Mouse (Mus musculus) heart, embryonic 13.5 days (tissue): ENCODE measurements around the gene Apba1. TPM values are rescaled to one million over a fixed set of nuclear protein-coding genes. Genes with fewer than 3 reads are reported as not detected.

Experiments
- ATAC-seq: fragments of 200-750 bp; cut with Nextera tagmentation; 2 replicates; pipeline ENCODE4 v1.8.0; 2017; ENCODE audit warnings: moderate TSS enrichment; ENCODE audit not compliant: insufficient number of reproducible peaks, low FRiP score, low TSS enrichment; ENCODE audit errors: extremely low read depth
- H3K27ac ChIP-seq: fragments of 300-500 bp; sonication (generic); replicated peaks from 2 replicates; pipeline ENCODE4 v1.5.1; 2015; ENCODE audit warnings: moderate library complexity, mild to moderate bottlenecking, inconsistent platforms
- H3K27me3 ChIP-seq: fragments of 300-500 bp; sonication (generic); replicated peaks from 2 replicates; pipeline ENCODE4 v1.6.1; 2015; ENCODE audit warnings: mild to moderate bottlenecking, inconsistent platforms
- H3K36me3 ChIP-seq: fragments of 300-500 bp; sonication (generic); 2 replicates; pipeline ENCODE4 v1.6.1; 2015; ENCODE audit warnings: mild to moderate bottlenecking, inconsistent platforms
- H3K4me1 ChIP-seq: fragments of 300-500 bp; sonication (generic); 2 replicates; pipeline ENCODE4 v1.6.1; 2015; ENCODE audit warnings: inconsistent platforms
- H3K4me2 ChIP-seq: fragments of 300-500 bp; sonication (generic); 2 replicates; pipeline ENCODE4 v1.6.1; 2015; ENCODE audit warnings: inconsistent platforms, mild to moderate bottlenecking, moderate library complexity
- H3K4me3 ChIP-seq: fragments of 300-500 bp; sonication (generic); 2 replicates; pipeline ENCODE4 v1.5.1; 2015; ENCODE audit warnings: moderate library complexity, mild to moderate bottlenecking, inconsistent platforms
- H3K9ac ChIP-seq: fragments of 300-500 bp; sonication (generic); 2 replicates; pipeline ENCODE4 v1.6.1; 2015; ENCODE audit warnings: inconsistent platforms, mild to moderate bottlenecking, moderate library complexity
- H3K9me3 ChIP-seq: fragments of 300-500 bp; sonication (generic); 2 replicates; pipeline ENCODE4 v1.6.1; 2016; ENCODE audit warnings: inconsistent platforms
- WGBS: fragments of 180-500 bp; shearing (Covaris S2); methylation state at CpG from one replicate; pipeline ENCODE4 v1.1.7; 2015; ENCODE audit warnings: mixed read lengths; 5-methylcytosine and 5-hydroxymethylcytosine counted together
- polyA plus RNA-seq: library from polyadenylated mRNA; unstranded; fragments of >200 nt; fragmentation: Nextera tagmentation; extraction: Ambion mirVana; gene quantifications from 2 replicates; pipeline ENCODE4 v1.2.1, GENCODE M21; 2015

Gene Apba1
- 0.23 and 0.33 TPM in 2 replicates for polyA plus RNA-seq

- H3K27ac ChIP-seq = peak within 1 kb of the TSS; percentile 69
- H3K27me3 ChIP-seq = peaks cover 31% of the 10 kb centered on the region
- peak; percentile 59 for ATAC-seq
- H3K36me3 ChIP-seq = no peaks in the 10 kb centered on the region
- H3K4me2 ChIP-seq = peak within 1 kb of the TSS; percentile 91
- 0 out of 2 replicates have a peak, but pooled peaks cover 5% of the 10 kb centered on the region for H3K9me3 ChIP-seq
- peaks cover 14% of the 10 kb centered on the region for H3K4me1 ChIP-seq
- WGBS = under 1% methylated on average over 73 of the region's 98 CpGs
- peak within 1 kb of the TSS; percentile 79 for H3K4me3 ChIP-seq
- peak within 1 kb of the TSS; percentile 88 for H3K9ac ChIP-seq
Observed at GRCm38 (mm10) chr19:23758554-23759321, at the start of gene Apba1. Gene Apba1, plus strand, starts transcription at chr19:23758887.

- H3K27ac ChIP-seq = no peak overlapping the region
- no peaks in the 10 kb centered on the region for H3K9me3 ChIP-seq
- H3K9ac ChIP-seq = no peak overlapping the region
- 72% methylated on average over 3 of the region's 3 CpGs for WGBS
- H3K4me3 ChIP-seq = no peak overlapping the region
- H3K4me2 ChIP-seq = no peak overlapping the region
- H3K27me3 ChIP-seq = no peaks in the 10 kb centered on the region
- no peak for ATAC-seq
- no peaks in the 10 kb centered on the region for H3K36me3 ChIP-seq
- H3K4me1 ChIP-seq = no peaks in the 10 kb centered on the region
Observed at GRCm38 (mm10) chr19:23746506-23746905, 12.2 kb upstream of the Apba1 start.

- H3K4me3 ChIP-seq = 0 out of 2 replicates have a peak overlapping the region, but pooled peaks have one; percentile 14
- WGBS = 16% methylated on average over 7 of the region's 7 CpGs
Observed at GRCm38 (mm10) chr19:23757011-23757410, 1.7 kb upstream of the Apba1 start.

GRCm38 (mm10) chr19:23757961-23758553 lies 630 bp upstream of the Apba1 start:
- WGBS = 2% methylated on average over 40 of the region's 40 CpGs
- Histone ChIP-seq H3K9me3 (0 out of 2 replicates have a peak, but pooled peaks cover 5% of the 10 kb centered on the region), H3K4me1 (peaks cover 14% of the 10 kb centered on the region), H3K36me3 (no peaks in the 10 kb centered on the region), H3K4me2 (peak overlapping the region; percentile 91), H3K27me3 (peaks cover 30% of the 10 kb centered on the region), H3K27ac (peak overlapping the region; percentile 69), H3K4me3 (peak overlapping the region; percentile 79), H3K9ac (peak overlapping the region; percentile 88)
- ATAC-seq = peak; percentile 48; the same call in 1 of the 2 replicates

More at GRCm38 (mm10) chr19:23757011-23757410, 1.7 kb upstream of the Apba1 start:
- Histone ChIP-seq H3K27me3 (peaks cover 26% of the 10 kb centered on the region), H3K9me3 (0 out of 2 replicates have a peak, but pooled peaks cover 5% of the 10 kb centered on the region), H3K4me1 (peaks cover 14% of the 10 kb centered on the region), H3K4me2 (peak overlapping the region; percentile 50), H3K36me3 (no peaks in the 10 kb centered on the region), H3K27ac (no peak overlapping the region), H3K9ac (no peak overlapping the region; the same call in 1 of the 2 replicates)
- ATAC-seq = no peak

GRCm38 (mm10) chr19:23759322-23759945 lies 747 bp downstream of the Apba1 start:
- H3K9ac ChIP-seq = peak overlapping the region; percentile 88

GRCm38 (mm10) chr19:23763371-23763770 lies 4.7 kb downstream of the Apba1 start:
- Histone ChIP-seq H3K9me3 (no peaks in the 10 kb centered on the region), H3K9ac (no peak overlapping the region), H3K4me3 (no peak overlapping the region), H3K36me3 (no peaks in the 10 kb centered on the region), H3K27ac (no peak overlapping the region), H3K27me3 (peaks cover 31% of the 10 kb centered on the region), H3K4me1 (peaks cover 6% of the 10 kb centered on the region), H3K4me2 (no peak overlapping the region)
- ATAC-seq = no peak
- WGBS = 81% methylated on average over 6 of the region's 6 CpGs

More at GRCm38 (mm10) chr19:23759322-23759945, 747 bp downstream of the Apba1 start:
- no peaks in the 10 kb centered on the region for H3K36me3 ChIP-seq
- H3K4me2 ChIP-seq = peak overlapping the region; percentile 91
- peaks cover 31% of the 10 kb centered on the region for H3K27me3 ChIP-seq
- no peak overlapping the region; the same call in 1 of the 2 replicates for H3K27ac ChIP-seq
- H3K4me1 ChIP-seq = peaks cover 14% of the 10 kb centered on the region
- 3% methylated on average over 17 of the region's 17 CpGs for WGBS
- peak overlapping the region; percentile 79 for H3K4me3 ChIP-seq
- H3K9me3 ChIP-seq = 0 out of 2 replicates have a peak, but pooled peaks cover 3% of the 10 kb centered on the region
- no peak for ATAC-seq

- WGBS = 62% methylated on average over 2 of the region's 2 CpGs
- Histone ChIP-seq H3K27ac (no peak overlapping the region), H3K27me3 (peaks cover 31% of the 10 kb centered on the region), H3K4me3 (no peak overlapping the region), H3K4me2 (no peak overlapping the region), H3K9ac (no peak overlapping the region), H3K4me1 (peaks cover 6% of the 10 kb centered on the region), H3K36me3 (no peaks in the 10 kb centered on the region), H3K9me3 (no peaks in the 10 kb centered on the region)
- no peak for ATAC-seq
Observed at GRCm38 (mm10) chr19:23764051-23764450, 5.4 kb downstream of the Apba1 start.

GRCm38 (mm10) chr19:23768864-23769263 lies 10.2 kb downstream of the Apba1 start:
- no peak overlapping the region for H3K9ac ChIP-seq
- H3K4me3 ChIP-seq = no peak overlapping the region
- ATAC-seq = no peak
- no peaks in the 10 kb centered on the region for H3K4me1 ChIP-seq
- no peaks in the 10 kb centered on the region for H3K36me3 ChIP-seq
- no peaks in the 10 kb centered on the region; the same call in 1 of the 2 replicates for H3K27me3 ChIP-seq
- WGBS = 65% methylated on average over 5 of the region's 5 CpGs
- H3K4me2 ChIP-seq = no peak overlapping the region
- H3K27ac ChIP-seq = no peak overlapping the region
- no peaks in the 10 kb centered on the region for H3K9me3 ChIP-seq

- WGBS = 62% methylated on average over 10 of the region's 10 CpGs
- H3K4me2 ChIP-seq = no peak overlapping the region
- no peaks in the 10 kb centered on the region for H3K9me3 ChIP-seq
- no peaks in the 10 kb centered on the region; the same call in 1 of the 2 replicates for H3K27me3 ChIP-seq
- H3K36me3 ChIP-seq = no peaks in the 10 kb centered on the region
- ATAC-seq = no peak
- no peak overlapping the region for H3K27ac ChIP-seq
- H3K9ac ChIP-seq = no peak overlapping the region
- no peak overlapping the region for H3K4me3 ChIP-seq
- no peaks in the 10 kb centered on the region for H3K4me1 ChIP-seq
Observed at GRCm38 (mm10) chr19:23770494-23771423, 12.1 kb downstream of the Apba1 start.

- no peak overlapping the region for H3K4me2 ChIP-seq
- H3K9me3 ChIP-seq = no peaks in the 10 kb centered on the region
- no peak overlapping the region for H3K4me3 ChIP-seq
- no peaks in the 10 kb centered on the region for H3K4me1 ChIP-seq
- no peak; the same call in 1 of the 2 replicates for ATAC-seq
- H3K9ac ChIP-seq = no peak overlapping the region
- no peaks in the 10 kb centered on the region for H3K27me3 ChIP-seq
- 61% methylated on average over 7 of the region's 7 CpGs for WGBS
- H3K27ac ChIP-seq = no peak overlapping the region
- H3K36me3 ChIP-seq = no peaks in the 10 kb centered on the region
Observed at GRCm38 (mm10) chr19:23771971-23772370, 13.3 kb downstream of the Apba1 start.
